Mouse (Mus musculus) adrenal gland (tissue): Measurements from ENCODE around the gene Plb1.

Experiments
- intact Hi-C: fragments of 180-260 bp; cut with DNase I; formaldehyde crosslinking; loops from one replicate; pipeline ENCODE4 v1.15.1; 2025

Gene Plb1

GRCm38 (mm10) chr5:32378546-32378945 is 146.0 kb downstream of the Plb1 start:
- intact Hi-C loops = no loop called here

DNA sequence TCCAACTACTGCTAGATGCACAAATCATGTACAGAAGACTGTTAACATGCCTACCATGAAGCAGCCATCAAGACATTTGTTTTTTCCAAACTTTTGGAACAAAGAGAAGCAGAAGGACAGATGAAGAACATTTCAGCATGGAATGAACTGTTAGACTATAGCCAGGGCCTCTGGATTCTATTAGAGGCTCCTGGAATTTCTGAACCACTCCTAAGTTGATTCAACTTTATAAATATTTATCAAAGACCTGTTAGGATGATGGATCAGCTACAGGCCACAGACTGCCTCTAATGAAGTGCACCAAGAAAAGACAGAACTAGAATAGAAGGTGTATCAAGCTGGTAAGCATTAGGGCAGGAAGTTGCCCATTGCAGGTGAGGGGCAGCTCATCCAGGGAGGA is 156.1 kb downstream of the Plb1 start:
- intact Hi-C loops = no loop called here

- intact Hi-C loops = no loop called here
These were observed 157.8 kb downstream of the Plb1 start for GRCm38 (mm10) chr5:32390295-32390694.

DNA sequence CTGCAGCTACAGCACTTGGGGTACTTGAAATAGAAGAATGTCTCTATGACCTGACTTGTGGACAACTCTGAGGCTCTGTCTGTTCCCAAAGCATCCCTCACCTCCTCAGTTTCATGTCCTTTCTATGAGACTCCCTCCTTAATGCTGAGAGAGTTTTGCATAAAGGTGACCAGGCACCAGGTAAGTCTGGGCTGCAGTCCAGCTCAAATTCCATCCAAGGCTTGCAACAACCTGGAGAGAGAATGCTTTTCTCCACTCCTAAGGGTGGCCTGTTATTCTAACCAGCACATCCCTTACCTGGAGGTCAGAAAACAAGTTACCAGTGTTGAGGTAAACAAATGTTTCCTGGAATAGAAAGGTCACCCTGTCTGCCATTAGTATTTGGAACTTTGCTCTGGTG is 159.8 kb downstream of the Plb1 start:
- intact Hi-C loops = no loop called here

DNA sequence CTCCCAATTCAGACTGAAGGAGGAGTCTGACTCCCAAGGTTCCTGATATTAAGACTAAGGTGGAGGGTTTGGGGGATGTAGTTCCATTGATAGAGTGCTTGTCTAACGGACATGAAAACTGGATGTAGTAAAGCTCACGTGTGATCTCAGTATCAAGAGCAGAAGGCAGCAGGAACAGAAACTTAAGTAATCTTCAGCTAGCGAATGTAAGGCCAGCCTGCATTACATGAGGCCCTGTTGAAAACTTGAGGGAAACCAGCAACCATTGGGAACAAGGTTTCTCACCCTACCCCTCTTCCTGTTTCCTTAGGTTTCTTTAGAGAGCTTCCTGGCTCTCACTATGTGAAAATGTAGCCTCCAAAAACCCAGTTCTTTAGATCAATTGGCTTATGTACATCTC is 162.1 kb downstream of the Plb1 start:
- intact Hi-C loops = no loop called here

GRCm38 (mm10) chr5:32395101-32395892 is 162.8 kb downstream of the Plb1 start:
- intact Hi-C loops = no loop called here

- intact Hi-C loops = no loop called here
These were observed 165.2 kb downstream of the Plb1 start for GRCm38 (mm10) chr5:32397719-32398118.

DNA sequence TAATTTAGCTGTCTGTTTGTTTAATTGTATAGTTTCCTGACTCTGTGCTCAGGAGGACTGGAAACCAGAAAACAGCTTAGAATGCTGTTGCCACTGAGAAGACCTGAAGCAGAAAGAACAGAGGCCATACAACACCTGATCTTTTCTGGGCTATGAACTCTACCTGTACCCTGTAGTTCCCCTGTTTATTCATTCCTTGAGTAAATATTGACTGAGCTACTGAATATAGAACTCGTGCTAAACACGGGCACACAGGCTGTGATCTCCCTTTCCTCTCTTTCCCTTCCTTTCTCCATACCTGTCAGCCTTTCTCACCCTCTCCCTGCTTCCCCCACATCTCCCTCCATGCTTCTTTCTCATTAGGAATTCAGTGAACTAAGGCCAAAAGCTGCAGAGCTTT is 168.4 kb downstream of the Plb1 start:
- intact Hi-C loops = no loop called here

DNA sequence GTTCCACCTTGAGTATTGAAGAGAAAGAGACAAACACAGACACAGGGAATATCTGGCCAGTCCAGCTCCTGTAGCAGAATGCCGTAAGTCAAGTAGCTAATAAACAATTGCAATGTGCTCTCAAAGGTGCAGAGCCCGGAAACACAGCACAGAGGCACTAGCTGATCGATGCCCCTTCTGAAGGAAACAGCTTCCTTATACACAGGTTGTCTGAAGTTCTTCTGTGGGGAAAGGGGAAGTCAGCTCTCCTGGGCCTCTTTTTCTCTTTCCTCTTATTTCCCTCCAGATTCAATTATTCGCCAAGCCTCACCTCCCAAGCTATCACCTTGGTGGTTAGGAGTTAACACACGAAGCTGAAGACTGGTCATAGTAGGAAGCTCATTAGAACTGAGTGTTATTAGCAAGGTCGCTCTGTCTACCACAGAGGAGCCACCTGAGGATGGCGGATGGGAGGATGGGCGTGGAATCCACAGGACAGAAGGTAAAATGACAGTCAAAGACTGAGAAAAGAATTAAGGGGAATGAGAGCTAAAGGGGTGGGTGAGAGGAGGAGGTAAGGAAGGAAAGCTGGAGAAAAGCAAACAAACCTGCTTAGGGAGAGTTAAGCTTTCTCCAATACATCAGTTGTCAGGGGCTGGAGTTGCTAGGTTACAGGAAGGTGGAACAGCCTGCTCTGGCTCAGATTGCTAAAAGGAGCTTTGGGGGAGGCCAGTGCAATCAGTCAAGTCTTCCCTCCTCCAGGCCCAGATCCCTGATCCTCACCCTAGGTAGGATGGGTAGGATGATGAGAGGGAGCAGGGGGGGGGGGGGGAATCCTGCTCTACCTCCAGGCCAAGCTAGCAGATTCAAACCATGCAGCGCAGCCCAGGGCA is 170.8 kb downstream of the Plb1 start:
- intact Hi-C loops = no loop called here

DNA sequence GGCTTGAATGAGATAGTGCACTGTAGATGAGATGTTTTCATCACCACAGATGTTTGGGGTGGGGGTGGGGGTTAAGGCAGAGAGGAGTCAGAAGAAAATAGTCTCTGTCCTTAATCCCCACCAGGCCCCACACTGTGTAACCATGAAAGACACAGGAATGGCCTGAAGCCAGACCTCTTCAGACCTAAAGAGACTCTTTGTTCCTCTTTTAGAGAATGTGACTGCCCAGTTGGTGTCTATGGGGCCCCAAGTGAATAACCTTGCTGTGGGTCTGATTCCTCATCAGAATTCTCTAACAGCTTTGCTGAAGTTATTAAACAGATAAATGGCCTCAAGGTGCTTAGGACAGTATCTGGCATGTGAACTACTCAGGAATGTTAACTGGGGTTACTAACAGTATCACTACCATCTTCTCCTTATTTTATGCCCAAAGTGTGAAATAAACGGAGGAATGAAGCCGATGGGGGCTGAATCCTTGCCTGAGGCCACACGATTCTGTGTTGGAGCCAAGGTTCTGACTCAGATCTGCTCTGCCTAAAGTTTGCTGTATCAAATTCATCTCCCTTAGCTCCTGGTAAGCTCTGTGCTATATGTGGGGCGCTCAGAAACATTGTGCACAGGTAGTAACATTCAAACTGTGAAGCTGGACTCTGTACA is 172.8 kb downstream of the Plb1 start:
- intact Hi-C loops = loop anchor here (5.0 kb wide), 1 partner anchor 83 kb away; no protein-coding TSS in a partner anchor

DNA sequence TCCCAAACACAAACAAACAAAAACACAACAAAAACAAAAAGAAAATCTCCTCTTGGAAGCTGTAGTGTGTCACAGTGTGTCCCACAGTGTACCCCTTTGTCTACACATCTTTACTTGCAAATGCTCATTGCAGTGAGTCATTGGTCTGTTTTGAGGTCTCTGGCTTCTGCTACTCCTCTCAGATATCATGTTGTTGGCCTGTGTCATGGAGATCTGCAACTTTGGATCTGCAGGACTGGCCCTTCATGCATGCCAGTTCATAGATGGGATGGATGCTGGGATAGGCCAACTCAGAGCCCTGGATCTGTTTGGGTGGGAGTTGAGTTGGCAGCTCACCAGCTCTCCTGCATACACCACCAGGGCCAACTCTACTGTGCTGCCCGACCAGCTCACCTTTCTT is 176.3 kb downstream of the Plb1 start:
- intact Hi-C loops = loop anchor here (5.0 kb wide), 1 partner anchor 86 kb away; no protein-coding TSS in a partner anchor

- intact Hi-C loops = loop anchor here (5.0 kb wide), 1 partner anchor 87 kb away; no protein-coding TSS in a partner anchor
These were observed 177.2 kb downstream of the Plb1 start for GRCm38 (mm10) chr5:32409747-32410146.

DNA sequence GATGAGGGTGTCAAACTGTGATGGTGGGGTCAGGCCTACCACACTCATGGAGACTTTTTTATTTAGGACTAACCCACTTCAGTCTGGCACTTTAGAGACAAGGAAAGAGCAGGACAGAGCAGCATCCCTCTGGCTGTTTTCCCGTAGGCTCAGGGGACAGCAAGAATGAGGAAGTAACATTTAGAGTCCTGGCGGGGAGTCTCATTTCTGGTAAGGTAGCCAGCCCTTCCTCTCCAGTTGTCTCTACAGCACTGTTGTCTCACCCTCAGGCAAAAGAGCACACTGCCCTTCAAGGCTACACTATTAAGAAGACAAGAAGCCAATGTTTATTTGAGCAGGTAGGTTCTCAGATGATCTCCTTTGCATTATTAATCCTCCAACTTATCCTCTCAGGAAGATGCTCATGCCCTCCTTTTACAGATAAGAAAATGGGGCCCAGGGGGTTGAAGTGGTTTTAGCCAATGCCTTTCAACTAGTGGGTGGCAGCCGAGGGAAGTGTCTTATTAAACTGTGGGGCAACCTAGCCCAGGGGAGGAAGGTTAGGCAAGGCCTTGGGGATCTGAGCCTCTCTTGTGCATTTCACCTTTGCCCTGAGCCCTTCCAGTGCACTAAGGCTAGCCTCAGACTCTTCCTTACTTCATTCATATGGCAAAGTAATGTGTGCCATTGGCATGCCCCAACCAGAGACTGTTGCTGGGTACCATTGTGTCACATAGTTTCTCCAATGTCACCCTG is 178.6 kb downstream of the Plb1 start:
- intact Hi-C loops = no loop called here

- intact Hi-C loops = no loop called here
These were observed 179.9 kb downstream of the Plb1 start for GRCm38 (mm10) chr5:32412186-32412950.

GRCm38 (mm10) chr5:32413083-32413482 is 180.6 kb downstream of the Plb1 start:
- intact Hi-C loops = no loop called here

DNA sequence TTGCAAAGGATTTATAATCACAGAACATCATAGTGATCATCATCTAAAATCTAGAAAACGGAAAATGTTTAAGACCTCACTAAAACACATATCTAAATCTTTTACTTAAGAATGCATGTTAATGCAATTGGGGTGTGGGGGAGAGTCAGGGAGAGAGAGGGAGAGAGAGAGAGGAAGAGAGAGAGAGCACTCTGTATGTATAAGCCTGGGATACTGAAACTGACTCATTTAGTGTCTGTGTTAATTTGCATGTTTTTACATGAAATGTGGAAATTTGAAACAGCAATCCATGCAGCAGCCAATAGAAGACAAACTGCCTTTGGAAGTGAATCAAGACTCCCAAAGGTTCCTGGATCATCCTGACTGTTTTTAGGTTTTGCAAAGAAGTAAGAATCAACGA is 181.1 kb downstream of the Plb1 start:
- intact Hi-C loops = no loop called here

DNA sequence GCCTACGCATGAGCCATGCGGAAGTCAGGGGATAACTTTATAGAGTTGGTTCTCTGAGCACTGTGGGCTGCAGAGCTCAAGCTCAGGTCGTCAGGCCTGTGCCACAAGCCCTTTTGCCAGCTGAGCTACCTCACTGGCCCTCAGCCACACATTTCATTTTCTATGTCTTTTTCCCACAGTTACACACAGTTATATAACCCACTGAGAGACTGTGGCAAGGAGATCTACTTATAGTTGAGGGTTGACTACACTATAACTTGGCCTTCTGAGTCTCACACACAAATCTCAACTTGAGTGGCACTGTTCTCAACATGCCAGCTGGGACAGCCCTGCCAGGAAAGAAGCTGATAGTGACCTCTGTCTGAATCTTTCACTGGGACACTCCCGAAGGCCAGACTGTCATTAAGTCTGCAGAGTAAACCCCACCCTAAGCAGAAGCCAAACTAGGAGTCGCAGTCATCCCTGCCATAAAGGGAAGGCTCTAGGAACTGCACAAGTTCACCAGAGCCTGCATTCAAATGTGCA is 182.0 kb downstream of the Plb1 start:
- intact Hi-C loops = no loop called here

- intact Hi-C loops = no loop called here
These were observed 183.0 kb downstream of the Plb1 start for GRCm38 (mm10) chr5:32415554-32415953.
